Mouse (Mus musculus): ENCODE results near the gene Tab1.

Gene Tab1

DNA sequence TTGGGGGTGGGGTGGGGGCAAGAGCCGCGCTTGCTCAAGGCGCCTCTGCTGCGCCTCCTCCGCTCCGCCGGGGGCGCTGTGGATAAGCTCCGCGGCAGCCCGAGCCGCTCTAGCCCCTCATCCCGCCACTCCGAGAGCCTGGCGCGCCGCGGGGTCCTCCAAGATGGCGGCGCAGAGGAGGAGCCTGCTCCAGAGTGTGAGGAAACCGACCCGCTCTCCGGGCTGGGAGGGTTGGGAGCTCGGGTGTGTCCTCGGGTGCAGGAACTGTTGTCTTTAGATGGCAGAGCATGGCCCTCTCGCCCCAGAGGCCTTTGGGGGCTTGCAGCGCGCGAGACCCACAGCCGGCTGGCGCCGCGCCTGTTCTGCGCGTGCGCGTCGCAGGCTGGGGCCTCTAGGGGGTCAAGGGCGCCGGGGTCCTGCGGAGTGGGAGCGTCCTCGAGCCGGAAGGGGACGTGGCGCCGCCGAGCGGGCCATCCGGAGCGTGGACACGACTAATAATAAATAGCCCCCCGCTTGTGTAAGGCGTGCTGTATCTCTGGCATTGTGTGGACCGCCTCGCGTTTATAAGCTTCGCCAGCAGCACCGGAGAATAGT lies at the start of gene Tab1:
Tab1 (plus strand) TSS at position 135 of the 594 bp plus-strand sequence.
- DNase-seq (ENCODE audit: low spot score), result peak; percentile 72

DNA sequence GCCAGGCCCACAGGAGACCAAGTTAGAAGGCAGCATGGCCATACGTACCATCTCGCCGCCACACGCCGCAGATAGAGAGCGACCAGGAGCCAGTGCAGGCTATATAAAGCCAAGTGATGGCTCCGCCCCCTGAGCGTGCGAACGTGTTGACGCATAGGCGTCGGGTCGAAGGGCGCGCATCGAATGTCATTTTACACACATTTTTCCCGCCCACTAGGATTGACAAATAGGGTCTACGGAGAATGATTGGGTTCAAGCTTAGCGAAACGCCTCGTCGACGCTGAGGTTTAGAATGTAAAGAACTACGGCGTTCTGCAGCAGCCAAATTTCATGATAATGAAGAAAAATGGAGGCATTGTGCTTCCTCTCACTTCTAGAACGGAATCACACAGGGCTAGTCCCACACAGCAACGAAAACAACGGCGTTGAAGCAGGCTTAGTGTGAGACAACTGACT lies 49.6 kb upstream of the Tab1 start:
- peak; percentile 99 for DNase-seq (ENCODE audit: low spot score)

DNA sequence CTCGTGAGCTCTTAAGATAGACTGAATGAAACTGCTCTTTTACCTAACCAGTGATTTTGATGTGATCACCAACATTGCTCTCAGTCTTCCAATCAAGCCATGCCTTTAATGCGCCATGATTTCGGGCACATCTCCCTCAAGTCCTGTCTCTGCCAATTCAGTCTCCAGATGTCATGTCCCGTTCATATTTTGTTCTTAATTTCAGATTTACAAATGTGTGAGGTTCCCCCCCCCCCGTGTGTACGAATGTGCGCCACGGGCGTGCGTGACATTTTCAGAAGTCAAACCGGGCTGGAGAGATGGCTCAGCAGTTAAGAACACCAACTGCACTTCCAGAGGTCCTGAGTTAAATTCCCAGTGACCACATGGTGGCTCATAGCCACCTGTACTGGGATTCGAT lies 49.2 kb upstream of the Tab1 start:
- no peak for DNase-seq (ENCODE audit: low spot score)

DNA sequence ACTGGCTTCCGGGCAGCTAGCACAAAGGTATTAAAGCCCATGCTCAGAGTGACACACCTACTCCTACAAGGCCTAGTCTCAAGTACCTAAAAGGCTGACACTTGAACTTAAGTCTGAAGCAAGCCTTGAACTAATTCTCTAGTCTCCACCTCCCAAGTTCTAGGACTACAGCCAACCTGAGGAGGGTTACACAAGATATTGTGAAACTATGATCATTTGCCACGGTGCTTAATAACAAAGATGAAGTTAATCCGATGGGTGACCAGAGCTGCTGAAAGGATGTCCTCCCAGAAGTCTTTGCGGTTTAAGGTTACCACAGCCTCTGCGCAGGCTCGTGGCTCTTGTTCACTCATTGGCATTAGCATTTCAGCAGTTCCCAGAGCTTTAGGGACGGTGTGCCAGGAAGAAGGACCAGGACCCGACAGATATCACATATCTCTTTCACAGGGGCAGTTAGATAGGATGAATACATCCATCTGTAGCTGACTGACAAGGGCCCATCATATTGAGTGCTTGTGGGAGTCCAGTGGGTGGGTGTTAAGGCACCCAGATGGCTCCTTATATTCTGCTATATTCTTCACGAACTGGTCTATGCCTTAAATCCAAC lies 45.4 kb upstream of the Tab1 start:
- DNase-seq (ENCODE audit: low spot score), result no peak

DNA sequence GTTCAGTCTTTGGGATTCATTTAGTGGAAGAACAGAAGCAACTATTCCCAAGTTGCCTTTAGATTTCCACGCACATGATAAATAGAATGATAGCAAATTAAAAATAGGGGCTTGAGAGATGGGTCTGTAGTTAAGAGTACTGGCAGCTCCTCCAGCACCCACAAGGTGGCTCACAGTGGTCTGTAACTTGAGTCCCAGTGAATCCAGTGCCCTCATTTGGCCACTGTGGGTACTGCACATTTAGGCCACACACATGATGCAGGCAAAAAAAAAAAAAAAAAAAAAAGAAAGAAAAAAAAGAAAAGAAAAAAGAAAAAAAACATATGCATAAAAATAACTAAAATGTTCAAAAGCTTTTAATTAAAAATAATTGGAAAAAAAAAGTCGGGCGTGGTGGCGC lies 44.3 kb upstream of the Tab1 start:
- peak; percentile 98 for DNase-seq (ENCODE audit: low spot score)

DNA sequence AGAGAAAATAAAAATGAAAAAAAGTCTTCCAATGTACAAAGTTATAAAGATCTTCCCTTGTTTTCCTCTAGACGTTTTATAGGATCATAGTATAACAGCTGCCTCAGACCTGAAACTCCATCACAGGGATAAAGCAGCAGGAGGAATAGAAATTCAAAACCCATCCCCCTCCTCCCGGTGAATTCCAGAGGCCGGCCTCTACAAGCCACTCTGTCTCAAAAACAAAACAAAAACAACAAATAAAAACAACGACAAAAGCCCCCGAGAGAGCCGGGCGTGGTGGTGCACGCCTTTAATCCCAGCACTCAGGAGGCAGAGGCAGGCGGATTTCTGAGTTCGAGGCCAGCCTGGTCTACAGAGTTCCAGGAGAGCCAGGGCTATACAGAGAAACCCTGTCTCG lies 42.8 kb upstream of the Tab1 start:
- no peak for DNase-seq (ENCODE audit: low spot score)

DNA sequence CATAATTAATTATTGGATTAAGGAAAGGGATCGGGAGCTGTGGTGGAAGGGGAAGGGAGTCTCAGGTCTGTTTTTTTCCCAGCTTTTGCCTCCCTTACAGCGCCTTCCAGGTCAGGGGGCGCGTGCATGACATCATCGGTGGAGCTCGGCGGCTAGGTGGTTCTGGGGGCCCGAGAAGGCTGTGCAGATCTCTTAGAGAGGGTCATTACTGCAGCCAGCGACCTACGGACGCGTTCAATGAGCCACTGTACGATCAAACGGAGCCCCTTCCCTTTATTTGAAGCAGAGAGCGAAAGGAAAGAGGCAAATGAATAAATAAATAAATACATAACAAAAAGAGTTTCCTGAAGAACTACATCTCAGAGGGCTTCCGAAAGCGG lies 42.2 kb upstream of the Tab1 start:
- no peak for DNase-seq (ENCODE audit: low spot score)

DNA sequence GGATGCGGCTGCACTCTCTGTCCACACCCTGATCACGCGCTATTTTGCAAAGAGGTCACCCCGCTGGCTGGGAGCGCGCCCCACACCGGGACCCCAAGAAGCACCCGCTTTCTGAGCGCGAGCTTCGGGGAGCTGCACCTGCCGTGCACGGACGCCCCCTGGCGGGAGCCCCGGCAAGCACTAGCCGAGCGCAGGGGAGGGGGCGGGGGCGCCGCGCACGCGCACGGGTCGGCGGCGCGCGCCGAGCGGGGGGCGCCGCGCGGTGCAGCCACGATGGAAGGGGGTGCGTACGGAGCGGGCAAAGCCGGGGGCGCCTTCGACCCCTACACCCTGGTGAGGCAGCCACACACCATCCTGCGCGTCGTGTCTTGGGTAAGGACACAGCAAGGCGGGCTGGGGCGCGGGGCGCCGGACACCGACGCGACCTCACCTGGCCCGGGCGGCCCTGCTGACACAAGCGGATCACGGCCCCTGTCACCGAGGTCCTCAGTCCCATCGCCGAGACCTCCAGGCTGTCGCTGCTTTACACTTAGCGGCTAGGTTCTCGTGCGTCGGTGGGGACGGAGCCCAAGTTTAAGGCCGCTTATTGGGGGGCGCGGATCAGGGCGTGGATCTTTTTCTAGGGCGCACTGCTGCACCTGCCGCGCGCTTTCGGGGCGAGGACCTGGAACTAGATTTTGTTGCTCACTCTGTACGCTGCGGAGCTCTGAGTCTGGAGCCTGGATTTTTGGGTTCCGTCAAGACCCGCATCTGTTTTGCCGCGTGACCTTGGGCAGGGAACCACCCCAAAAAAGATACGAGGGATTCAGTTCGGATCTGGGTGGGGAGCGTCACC lies 41.6 kb upstream of the Tab1 start, which contains the start of the genes Syngr1 and Rpl3:
Syngr1 (plus strand) TSS at position 214 of the 835 bp plus-strand sequence.
Rpl3 (minus strand) TSS at position 748 of the 835 bp plus-strand sequence.
- no peak for DNase-seq (ENCODE audit: low spot score)

DNA sequence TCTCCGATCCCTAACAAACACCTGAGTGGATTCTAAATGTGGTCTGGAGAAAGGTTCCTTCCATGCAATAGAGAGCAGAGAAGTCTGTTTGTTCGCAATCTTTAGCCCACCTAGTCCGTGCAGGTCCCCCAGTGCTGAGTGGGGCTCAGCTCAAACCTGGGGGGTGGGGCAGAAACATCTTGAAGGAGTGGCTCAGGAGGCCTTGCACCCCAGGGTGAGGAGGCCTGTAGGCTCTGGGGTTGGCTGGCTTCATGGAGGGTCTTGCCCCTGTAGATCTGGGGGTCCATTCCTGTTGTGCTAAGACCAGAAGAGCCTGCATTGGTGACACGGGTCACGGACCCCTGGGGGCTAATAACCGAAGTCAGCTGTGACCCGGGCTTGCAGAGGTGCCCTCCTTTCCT lies 40.9 kb upstream of the Tab1 start:
- no peak for DNase-seq (ENCODE audit: low spot score)

DNA sequence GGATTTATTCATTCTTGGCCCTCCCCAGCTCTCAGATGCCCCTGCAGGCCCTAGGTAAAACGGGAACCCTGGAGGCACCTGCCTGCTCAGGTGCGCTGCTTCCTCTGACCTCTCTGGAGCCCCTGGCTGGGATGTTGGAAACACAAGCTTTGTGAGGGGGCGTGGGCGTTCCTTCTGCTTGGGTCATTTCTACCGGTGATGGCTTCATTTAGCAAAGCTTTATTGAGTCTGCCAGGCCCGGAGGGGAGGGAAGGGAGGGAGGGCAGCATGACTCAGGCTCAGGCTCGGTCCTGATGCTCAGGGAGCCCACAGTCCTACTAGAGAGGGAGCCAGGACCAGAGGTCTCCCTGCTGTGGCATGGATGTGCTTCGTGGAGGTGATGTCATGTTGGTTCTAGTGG lies 40.3 kb upstream of the Tab1 start:
- no peak for DNase-seq (ENCODE audit: low spot score)

DNA sequence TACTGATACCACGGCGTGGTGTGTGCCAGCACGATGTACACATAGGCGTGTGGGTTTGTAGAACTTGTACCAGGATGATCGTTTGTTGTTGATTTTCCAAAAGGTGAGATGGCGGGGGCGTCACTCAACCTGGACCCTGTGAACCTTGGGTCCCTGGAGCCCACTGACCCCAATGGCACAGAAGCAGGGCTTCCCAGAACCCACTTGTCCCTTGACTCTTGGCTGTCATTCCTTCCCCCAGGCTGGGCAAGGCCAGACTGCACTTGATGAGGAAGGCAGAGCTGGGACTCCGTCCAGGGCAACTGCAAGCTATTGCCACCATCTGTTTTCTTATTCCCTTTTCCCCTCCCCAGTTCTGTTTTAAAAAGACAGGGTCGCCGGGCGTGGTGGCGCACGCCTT lies 38.7 kb upstream of the Tab1 start:
- DNase-seq (ENCODE audit: low spot score), result no peak

DNA sequence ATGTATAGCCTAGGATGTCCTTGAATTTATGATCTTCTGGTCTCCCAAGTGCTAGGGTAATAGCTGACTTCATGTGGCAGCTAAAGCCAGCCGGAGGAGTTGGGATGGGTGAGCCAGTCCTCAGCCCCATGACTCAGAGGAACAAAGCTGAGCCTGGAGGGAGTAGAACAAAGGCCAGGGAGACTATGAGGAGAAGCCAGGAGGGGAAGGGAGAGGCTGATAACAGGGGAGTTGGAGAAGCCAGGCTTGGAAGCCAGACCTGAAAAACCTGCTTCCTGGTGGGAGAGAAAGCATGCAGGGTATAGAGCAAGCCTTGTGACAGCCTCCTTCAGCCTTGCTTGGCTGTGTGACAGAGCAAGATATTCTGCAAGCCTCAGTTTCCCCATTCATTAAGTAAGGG lies 37.3 kb upstream of the Tab1 start:
- no peak for DNase-seq (ENCODE audit: low spot score)

DNA sequence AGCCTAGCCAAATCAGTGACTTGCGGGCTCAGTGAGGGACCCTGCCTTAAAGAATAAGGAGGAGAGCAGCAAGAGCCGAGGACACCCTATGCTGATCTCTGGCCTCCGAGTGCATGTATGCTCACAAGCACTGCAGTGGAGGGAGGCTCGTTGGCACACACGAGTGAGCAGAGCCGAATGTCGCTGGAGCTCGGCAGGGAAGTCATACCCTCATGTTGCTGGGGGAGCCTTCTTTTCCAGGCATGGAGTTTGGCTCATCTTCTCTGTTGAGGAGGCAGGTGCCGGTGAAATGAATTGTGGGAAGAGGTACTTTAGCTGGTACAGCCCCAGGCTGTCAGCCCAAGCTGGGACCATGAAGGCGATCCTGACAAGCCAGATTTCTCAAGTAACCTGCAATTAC lies 36.5 kb upstream of the Tab1 start:
- DNase-seq (ENCODE audit: low spot score), result no peak

DNA sequence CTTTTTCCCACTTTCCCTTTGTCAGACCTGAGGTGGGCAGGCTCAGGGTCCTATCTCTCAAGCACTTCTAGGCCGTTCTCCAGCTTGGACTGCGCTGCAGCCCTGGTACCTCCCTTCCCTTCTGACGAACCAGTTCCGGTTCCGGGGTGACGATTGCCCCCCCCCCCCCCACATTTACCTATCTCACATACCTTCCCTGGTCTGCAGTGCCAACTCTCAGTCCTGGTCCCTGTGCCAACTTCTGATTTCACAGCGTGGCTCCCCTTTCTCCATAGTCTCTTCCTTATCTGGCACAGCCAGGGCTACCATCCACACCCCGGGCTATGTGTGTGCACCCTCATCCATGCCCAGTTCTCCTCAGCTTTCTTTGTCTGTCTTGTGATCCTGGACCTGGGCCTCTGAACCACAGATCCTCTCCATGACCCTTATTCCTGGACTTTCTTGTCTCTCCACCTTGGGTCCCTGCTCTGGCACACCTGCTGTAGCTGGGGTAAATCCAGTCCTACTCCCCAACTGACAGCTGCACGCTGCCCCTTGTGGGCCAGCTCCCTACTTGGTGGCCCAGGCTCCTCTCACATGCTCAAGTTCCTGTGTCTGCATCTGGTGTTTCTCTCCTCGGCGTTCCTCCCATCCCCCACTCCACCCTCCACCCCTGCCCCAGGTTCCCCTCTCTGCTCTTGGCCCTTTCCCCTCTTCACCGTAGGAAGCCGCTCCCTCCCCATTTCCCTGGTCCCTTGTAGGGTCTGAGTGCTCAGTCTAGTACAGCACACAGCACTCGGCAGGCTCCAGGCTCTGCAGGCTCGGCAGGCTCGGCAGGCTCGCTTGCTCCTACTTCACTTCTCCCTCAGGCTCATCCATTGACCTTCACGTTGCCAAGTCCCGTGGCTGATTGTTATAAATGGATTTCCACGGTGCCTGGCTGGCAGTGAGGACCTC lies 35.7 kb upstream of the Tab1 start:
- DNase-seq (ENCODE audit: low spot score), result no peak

DNA sequence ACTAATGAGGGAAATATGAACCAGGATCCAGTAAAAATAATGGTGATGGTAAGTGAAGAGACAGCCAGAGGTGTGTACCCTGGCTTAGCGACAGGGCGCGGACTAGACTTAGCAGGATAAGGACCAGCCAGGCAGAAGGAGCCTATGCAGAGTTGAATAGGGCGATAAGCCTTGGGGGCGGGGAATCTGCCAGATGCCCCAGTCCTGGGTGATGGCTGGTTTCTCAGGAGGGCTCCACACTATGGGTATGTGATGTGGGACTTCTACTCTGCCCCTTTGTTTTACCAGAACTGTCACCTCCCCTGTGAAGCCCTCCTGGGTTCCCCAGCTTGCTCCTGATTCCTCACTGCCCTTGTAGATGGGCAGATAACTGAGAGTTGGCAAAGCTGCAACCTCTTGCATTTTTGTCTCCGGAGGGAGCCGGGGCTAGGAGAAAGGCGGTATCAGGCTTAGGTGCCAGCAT lies 34.9 kb upstream of the Tab1 start:
- DNase-seq (ENCODE audit: low spot score), result no peak

DNA sequence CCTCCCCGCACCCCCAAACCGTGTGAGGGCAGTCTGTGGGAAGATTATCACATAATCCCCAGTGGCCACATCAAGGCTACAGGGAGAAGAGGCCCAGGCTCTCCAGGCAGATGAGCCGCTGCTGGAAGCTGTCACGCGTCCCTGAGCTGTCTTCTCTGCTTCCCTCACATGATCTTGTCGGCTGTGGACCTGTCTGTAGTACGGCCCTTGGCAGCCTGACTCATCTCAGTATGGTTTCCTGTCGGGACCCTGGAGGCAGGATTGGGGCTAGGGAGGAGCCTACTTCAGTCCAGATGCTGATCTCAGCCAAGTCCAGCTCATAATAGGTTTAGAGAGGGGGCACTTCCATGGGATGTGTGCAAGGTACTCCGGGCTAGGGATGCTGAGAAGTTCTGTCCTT lies 34.1 kb upstream of the Tab1 start:
- DNase-seq (ENCODE audit: low spot score), result no peak

DNA sequence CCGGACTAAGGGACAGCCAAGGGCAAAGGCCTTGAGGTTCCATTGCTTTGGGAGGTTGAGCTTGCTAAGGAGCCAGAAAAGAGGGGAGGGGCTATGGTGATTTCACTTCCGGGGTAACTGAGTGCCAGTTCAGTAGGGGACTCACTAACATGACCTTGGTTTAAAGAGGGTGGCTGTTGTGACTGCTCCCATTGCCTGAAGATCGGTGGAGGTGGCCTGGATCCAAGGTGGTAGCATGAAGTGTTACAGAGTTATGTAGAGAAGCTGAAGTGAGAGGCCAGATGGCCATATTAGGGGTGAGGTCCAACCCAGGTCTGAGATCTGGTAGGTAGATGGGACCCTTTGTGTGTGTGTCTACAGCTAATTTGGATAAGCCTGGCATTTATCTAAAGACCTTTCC lies 33.5 kb upstream of the Tab1 start:
- DNase-seq (ENCODE audit: low spot score), result no peak

DNA sequence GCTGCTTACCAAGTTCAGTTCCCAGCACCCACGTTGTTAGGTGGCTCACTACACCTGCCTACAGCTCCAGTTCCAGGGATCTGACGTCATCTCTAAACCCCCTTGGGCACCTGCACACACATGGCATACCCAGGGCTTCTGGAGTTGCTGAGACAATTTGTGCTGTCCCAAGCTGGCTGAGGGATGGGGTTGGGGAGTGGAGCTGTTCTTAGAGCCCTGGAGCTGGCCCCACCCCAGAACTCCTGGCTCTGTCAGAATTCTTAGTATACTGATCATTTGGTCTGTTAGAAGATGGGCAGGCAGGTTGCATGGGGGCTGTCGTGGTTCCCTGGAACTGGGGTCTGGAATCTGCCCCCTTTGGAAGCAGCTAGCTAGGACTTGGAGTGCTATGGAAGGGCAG lies 32.7 kb upstream of the Tab1 start:
- no peak for DNase-seq (ENCODE audit: low spot score)

DNA sequence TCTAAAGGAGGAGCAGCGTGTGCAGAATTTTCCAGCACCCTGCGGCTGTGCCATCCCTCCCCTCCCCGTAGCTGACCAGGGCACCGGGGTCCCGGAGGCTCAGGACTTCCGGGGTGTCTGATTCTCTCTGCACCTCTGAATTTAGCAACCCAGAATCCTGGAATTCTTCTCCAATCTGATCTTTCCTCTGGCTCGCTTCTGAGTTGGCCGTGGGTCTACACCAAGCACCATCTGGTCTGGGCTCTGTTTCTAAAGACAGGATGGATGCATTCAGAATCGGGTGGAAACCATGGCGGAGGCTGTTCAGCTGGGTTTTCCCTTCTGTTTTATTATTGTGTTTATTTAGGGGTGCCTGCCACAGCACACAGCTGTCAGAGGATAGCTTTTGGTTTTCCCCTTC lies 32.1 kb upstream of the Tab1 start:
- DNase-seq (ENCODE audit: low spot score), result no peak

DNA sequence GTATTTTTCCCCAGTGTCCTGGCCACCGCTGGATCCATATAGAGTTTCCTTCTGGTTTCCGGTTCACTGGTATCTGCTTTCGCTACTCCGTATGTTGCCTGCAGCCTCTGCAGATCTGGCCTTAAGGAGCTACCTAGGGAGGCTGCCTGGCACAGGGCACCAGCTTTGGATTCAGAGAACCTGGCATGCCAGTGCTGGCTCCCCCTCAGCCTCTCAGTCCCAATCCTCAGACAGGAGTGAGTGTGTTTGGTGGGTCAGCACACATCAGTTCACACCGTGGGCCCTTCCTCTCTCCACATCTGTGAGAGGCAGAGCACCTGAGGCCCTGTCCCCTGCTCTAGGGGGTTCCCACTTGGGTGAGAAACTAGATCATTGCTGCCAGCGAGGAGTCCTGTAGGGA lies 31.4 kb upstream of the Tab1 start:
- no peak for DNase-seq (ENCODE audit: low spot score)

DNA sequence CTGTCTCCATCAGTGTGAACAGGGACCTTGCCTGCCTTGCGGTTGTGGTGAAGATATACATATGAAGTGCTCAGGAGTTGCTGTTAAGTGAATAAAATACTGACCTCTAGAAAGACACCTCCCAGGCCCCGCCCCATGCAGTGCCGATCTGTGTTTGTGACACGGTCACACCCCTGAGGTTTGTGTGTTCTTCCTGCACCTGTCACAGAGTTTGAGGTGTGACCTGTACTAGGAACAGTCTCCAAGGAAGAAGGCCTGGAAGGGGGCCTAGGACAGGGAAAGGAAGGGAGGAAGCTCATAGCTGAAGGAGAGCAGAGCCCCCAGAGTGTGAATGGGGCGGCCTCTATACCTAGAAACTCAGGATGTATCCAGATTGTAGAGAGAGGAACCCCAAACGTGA lies 30.4 kb upstream of the Tab1 start:
- DNase-seq (ENCODE audit: low spot score), result no peak

Measured in layer of hippocampus, adult 9-10 months (tissue).